Comparison of ENCODE assay signal across 8 mouse cellular contexts in genomic region chr1:65178902-65179432, GRCm38 (mm10). TPM values are rescaled to one million over a fixed set of nuclear protein-coding genes. Genes with fewer than 3 reads are reported as not detected.
A peak's percentile ranks its signal among the peaks of the same experiment; 100 is the strongest.
DNase-seq lines count a peak whose midpoint lies in the region; ATAC-seq and TF ChIP-seq lines count a peak whose summit lies in the region.

No protein-coding gene starts in this region.

- H3ac ChIP-seq in myocyte (ENCODE audit: control insufficient read depth, insufficient read length): no peak overlapping the region

- H3K4me3 ChIP-seq in bone marrow macrophage, adult 2 months (ENCODE audit: insufficient read depth, low read length): peak overlapping the region; percentile 85
- H3K4me3 ChIP-seq in embryonic fibroblast, embryonic 13.5 days (ENCODE audit: insufficient read depth, low read length): peak overlapping the region; percentile 94
- H3K4me3 ChIP-seq in heart, embryonic 11.5 days (ENCODE audit: low read depth, low read length): peak overlapping the region; percentile 63
- peak overlapping the region; percentile 80 for H3K4me3 ChIP-seq in kidney, embryonic 16.5 days (ENCODE audit: low read length)
- H3K4me3 ChIP-seq in liver, adult 2 months (ENCODE audit: insufficient read depth, low read depth, low read length): peak overlapping the region; percentile 79
- H3K4me3 ChIP-seq in myocyte: peak overlapping the region; percentile 55

- peak overlapping the region; percentile 92 for H3K27ac ChIP-seq in bone marrow macrophage, adult 2 months (ENCODE audit: insufficient read depth, low read depth, low read length)
- peak overlapping the region; percentile 70 for H3K27ac ChIP-seq in embryonic fibroblast, embryonic 13.5 days (ENCODE audit: insufficient read depth, low read length)
- H3K27ac ChIP-seq in heart, embryonic 11.5 days (ENCODE audit: low read depth, low read length): peak overlapping the region; percentile 91
- peak overlapping the region; percentile 97 for H3K27ac ChIP-seq in kidney, embryonic 16.5 days (ENCODE audit: low read length)
- H3K27ac ChIP-seq in liver, adult 2 months (replicated peaks; ENCODE audit: insufficient read depth, low read depth, low read length): peak overlapping the region; percentile 93

- no peaks in the 10 kb centered on the region for H3K36me3 ChIP-seq in heart, embryonic 11.5 days (ENCODE audit: control insufficient read depth, insufficient read depth, low read length)
- H3K36me3 ChIP-seq in kidney, embryonic 16.5 days (ENCODE audit: insufficient read depth, low read length): no peaks in the 10 kb centered on the region
- peaks cover 8% of the 10 kb centered on the region for H3K36me3 ChIP-seq in liver, adult 2 months (ENCODE audit: control insufficient read depth, insufficient read depth, low read length)
- H3K36me3 ChIP-seq in myocyte (ENCODE audit: control insufficient read depth, insufficient read depth): no peaks in the 10 kb centered on the region
- no peaks in the 10 kb centered on the region for H3K36me3 ChIP-seq in splenic B cell, adult 2 months (ENCODE audit: control insufficient read depth, insufficient read depth, low read length, poor library complexity, severe bottlenecking)

- WGBS in heart, embryonic 11.5 days (ENCODE audit: insufficient replicate concordance): 0% methylated on average over 39 of the region's 39 CpGs
- under 1% methylated on average over 39 of the region's 39 CpGs for WGBS in kidney, embryonic 16.5 days
- 0% methylated on average over 39 of the region's 39 CpGs for WGBS in liver, adult 2 months

- peaks cover 18% of the 10 kb centered on the region for H3K4me1 ChIP-seq in bone marrow macrophage, adult 2 months (ENCODE audit: control insufficient read depth, insufficient read depth, low read length)
- H3K4me1 ChIP-seq in embryonic fibroblast, embryonic 13.5 days (ENCODE audit: control insufficient read depth, insufficient read depth, low read length): no peaks in the 10 kb centered on the region
- H3K4me1 ChIP-seq in heart, embryonic 11.5 days (ENCODE audit: control insufficient read depth, insufficient read depth, low read length): no peaks in the 10 kb centered on the region
- 0 out of 2 replicates have a peak, but pooled peaks cover 18% of the 10 kb centered on the region for H3K4me1 ChIP-seq in kidney, embryonic 16.5 days (ENCODE audit: insufficient read depth, low read length)
- H3K4me1 ChIP-seq in liver, adult 2 months (ENCODE audit: control insufficient read depth, insufficient read depth, low read length): peaks cover 10% of the 10 kb centered on the region

- no peak for TF ChIP-seq POLR2A in bone marrow macrophage, adult 2 months (IDR thresholded peaks at IDR 0.05; ENCODE audit: borderline replicate concordance, low read depth, low read length)
- TF ChIP-seq POLR2A in embryonic fibroblast, embryonic 13.5 days (IDR thresholded peaks at IDR 0.05; ENCODE audit: low read depth, low read length): peak; percentile 91
- peak; percentile 95 for TF ChIP-seq POLR2A in liver, adult 2 months (IDR thresholded peaks at IDR 0.05; ENCODE audit: extremely low read depth, insufficient read depth, low read length)
- TF ChIP-seq POLR2A in myocyte (IDR thresholded peaks at IDR 0.05; ENCODE audit: insufficient read length, low read depth): peak; percentile 85

- peak overlapping the region; percentile 57 for H3K4me2 ChIP-seq in heart, embryonic 11.5 days
- peak overlapping the region; percentile 66 for H3K4me2 ChIP-seq in kidney, embryonic 16.5 days (replicated peaks; ENCODE audit: low read depth, low read length)
- peak overlapping the region; percentile 97 for H3K4me2 ChIP-seq in myocyte (ENCODE audit: low read depth)

- H3K79me2 ChIP-seq in liver, adult 2 months (ENCODE audit: control insufficient read depth, insufficient read depth, low read length): peaks cover 14% of the 10 kb centered on the region; the same call in 1 of the 2 replicates
- H3K79me2 ChIP-seq in myocyte (ENCODE audit: control insufficient read depth, insufficient read depth): peaks cover 23% of the 10 kb centered on the region

- peak overlapping the region; percentile 74 for H3K9ac ChIP-seq in heart, embryonic 11.5 days (ENCODE audit: low read depth, low read length)
- peak overlapping the region; percentile 81 for H3K9ac ChIP-seq in kidney, embryonic 16.5 days (replicated peaks; ENCODE audit: low read length)
- peak overlapping the region; percentile 80 for H3K9ac ChIP-seq in liver, adult 2 months (ENCODE audit: low read depth, low read length)

- peak; percentile 91 for ATAC-seq in heart, embryonic 11.5 days (replicated peaks; ENCODE audit: insufficient number of reproducible peaks, low FRiP score, low TSS enrichment)
- peak; percentile 95 for ATAC-seq in kidney, embryonic 16.5 days (ENCODE audit: low FRiP score, low TSS enrichment)

- H3K27me3 ChIP-seq in heart, embryonic 11.5 days (ENCODE audit: control insufficient read depth, insufficient read depth, low read length): no peaks in the 10 kb centered on the region
- no peaks in the 10 kb centered on the region for H3K27me3 ChIP-seq in kidney, embryonic 16.5 days (ENCODE audit: insufficient read depth, low read length)
- H3K27me3 ChIP-seq in liver, adult 2 months (ENCODE audit: control insufficient read depth, insufficient read depth, low read length): no peaks in the 10 kb centered on the region
- no peaks in the 10 kb centered on the region for H3K27me3 ChIP-seq in myocyte (ENCODE audit: control insufficient read depth, insufficient read depth, insufficient read length)
- H3K27me3 ChIP-seq in splenic B cell, adult 2 months (ENCODE audit: control insufficient read depth, insufficient read depth, low read length, poor library complexity, severe bottlenecking): no peaks in the 10 kb centered on the region

- DNase-seq in A20 (ENCODE audit: low read depth, low spot score): peak; percentile 93
- DNase-seq in liver, adult 2 months (ENCODE audit: extremely low read depth, low read depth, low spot score): peak; percentile 92
- peak; percentile 86 for DNase-seq in splenic B cell, adult 2 months (ENCODE audit: low read depth, low spot score)

- no peaks in the 10 kb centered on the region for H3K9me3 ChIP-seq in heart, embryonic 11.5 days (replicated peaks; ENCODE audit: control insufficient read depth, low read length)
- no peaks in the 10 kb centered on the region for H3K9me3 ChIP-seq in kidney, embryonic 16.5 days (ENCODE audit: low read length)

- peak; percentile 73 for TF ChIP-seq CTCF in bone marrow macrophage, adult 2 months (IDR thresholded peaks at IDR 0.05; ENCODE audit: low read depth, low read length)
- peak; percentile 94 for TF ChIP-seq CTCF in embryonic fibroblast, embryonic 13.5 days (IDR thresholded peaks at IDR 0.05; ENCODE audit: borderline replicate concordance, insufficient read depth, low read length)
- peak; percentile 95 for TF ChIP-seq CTCF in liver, adult 2 months (IDR thresholded peaks at IDR 0.05; ENCODE audit: low read depth, low read length)

TF ChIP-seq in myocyte, 11 proteins besides CTCF, POLR2A, EP300 and RAD21 (continues in another document):
- TF ChIP-seq REST (IDR thresholded peaks at IDR 0.05; ENCODE audit: insufficient read depth, insufficient read length): no peak
- peak in 1 of 3 experiments; percentile 47 for TF ChIP-seq MYOG (IDR thresholded peaks at IDR 0.05; ENCODE audit: control insufficient read depth in 1 of 3, insufficient read depth in 1 of 3, insufficient read length in 2 of 3, low read depth in 2 of 3)
- TF ChIP-seq SRF (IDR thresholded peaks at IDR 0.05; ENCODE audit: control insufficient read depth, insufficient read length, low read depth): peak; percentile 56
- no peak for TF ChIP-seq TCF12 (IDR thresholded peaks at IDR 0.05; ENCODE audit: insufficient read depth, poor library complexity, severe bottlenecking)
- TF ChIP-seq USF1 (IDR thresholded peaks at IDR 0.05; ENCODE audit: low read depth): no peak

RNA-seq across cellular contexts. Expression of gene Idh1, which starts 7.3 kb away (rescaled TPM):
- 242 and 261 TPM in 2 replicates for polyA plus RNA-seq in bone marrow macrophage, adult 2 months (2012; ENCODE audit: insufficient read depth, insufficient read length, missing spikeins)
- polyA plus RNA-seq in embryonic fibroblast, embryonic 13.5 days (2011; ENCODE audit: insufficient read length, low read depth, missing spikeins): 91.9 and 106 TPM in 2 replicates
- polyA plus RNA-seq in heart, embryonic 11.5 days (2014; fragmentation: Nextera tagmentation; extraction: Ambion mirVana): 81.5 and 96.6 TPM in 2 replicates
- 293 and 329 TPM in 2 replicates for polyA plus RNA-seq in kidney, embryonic 16.5 days (2015; fragmentation: Nextera tagmentation; extraction: Ambion mirVana)
- total RNA-seq in liver, adult 2 months (2014; rRNA removed): 510 and 624 TPM in 2 replicates
- polyA plus RNA-seq in liver, adult 2 months (2012; rRNA removed): 137 and 155 TPM in 2 replicates
- 44.7 TPM for polyA plus RNA-seq in myocyte (2012; fragmentation: generic; extraction: Trizol)

RNA-seq across cellular contexts. Expression of gene Pikfyve, which starts 7.5 kb away (rescaled TPM):
- polyA plus RNA-seq in bone marrow macrophage, adult 2 months (2012; ENCODE audit: insufficient read depth, insufficient read length, missing spikeins): 35.0 and 37.5 TPM in 2 replicates
- 30.2 and 34.6 TPM in 2 replicates for polyA plus RNA-seq in embryonic fibroblast, embryonic 13.5 days (2011; ENCODE audit: insufficient read length, low read depth, missing spikeins)
- polyA plus RNA-seq in heart, embryonic 11.5 days (2014; fragmentation: Nextera tagmentation; extraction: Ambion mirVana): 8.9 TPM in 2 replicates
- 10.0 and 11.1 TPM in 2 replicates for polyA plus RNA-seq in kidney, embryonic 16.5 days (2015; fragmentation: Nextera tagmentation; extraction: Ambion mirVana)
- total RNA-seq in liver, adult 2 months (2014; rRNA removed): 18.7 and 21.1 TPM in 2 replicates
- 2.8 and 2.9 TPM in 2 replicates for polyA plus RNA-seq in liver, adult 2 months (2012; rRNA removed)
- polyA plus RNA-seq in myocyte (2012; fragmentation: generic; extraction: Trizol): 4.2 TPM

RNA-seq across cellular contexts. Expression of gene D630023F18Rik, which starts 56.0 kb away (rescaled TPM):
- 1.3 and 2.1 TPM in 2 replicates for polyA plus RNA-seq in bone marrow macrophage, adult 2 months (2012; ENCODE audit: insufficient read depth, insufficient read length, missing spikeins)
- 0.32 TPM in 1 of 2 replicates, not detected in the other for polyA plus RNA-seq in embryonic fibroblast, embryonic 13.5 days (2011; ENCODE audit: insufficient read length, low read depth, missing spikeins)
- 0.09 and 0.25 TPM in 2 replicates for polyA plus RNA-seq in heart, embryonic 11.5 days (2014; fragmentation: Nextera tagmentation; extraction: Ambion mirVana)
- 2.0 and 2.8 TPM in 2 replicates for polyA plus RNA-seq in kidney, embryonic 16.5 days (2015; fragmentation: Nextera tagmentation; extraction: Ambion mirVana)
- total RNA-seq in liver, adult 2 months (2014; rRNA removed): not detected in 2 replicates
- polyA plus RNA-seq in liver, adult 2 months (2012; rRNA removed): 0.17 TPM in 1 of 2 replicates, not detected in the other
- not detected for polyA plus RNA-seq in myocyte (2012; fragmentation: generic; extraction: Trizol)

RNA-seq across cellular contexts. Expression of gene Gm28845, which starts 59.6 kb away (rescaled TPM):
- polyA plus RNA-seq in bone marrow macrophage, adult 2 months (2012; ENCODE audit: insufficient read depth, insufficient read length, missing spikeins): not detected in 2 replicates
- not detected in 2 replicates for polyA plus RNA-seq in embryonic fibroblast, embryonic 13.5 days (2011; ENCODE audit: insufficient read length, low read depth, missing spikeins)
- not detected in 2 replicates for polyA plus RNA-seq in heart, embryonic 11.5 days (2014; fragmentation: Nextera tagmentation; extraction: Ambion mirVana)
- 0.29 TPM in 1 of 2 replicates, not detected in the other for polyA plus RNA-seq in kidney, embryonic 16.5 days (2015; fragmentation: Nextera tagmentation; extraction: Ambion mirVana)
- not detected in 2 replicates for total RNA-seq in liver, adult 2 months (2014; rRNA removed)
- not detected in 2 replicates for polyA plus RNA-seq in liver, adult 2 months (2012; rRNA removed)
- polyA plus RNA-seq in myocyte (2012; fragmentation: generic; extraction: Trizol): not detected

Comparison
In these comparisons a context has a peak if more than half of its experiments do, and no peak if none do; other contexts are left out.
1. Peak in every context shown above with its lines: DNase-seq, ATAC-seq, H3K4me3 ChIP-seq and H3K27ac ChIP-seq.